Mouse (Mus musculus): Measurements from ENCODE around the gene Cd24a.

Gene Cd24a

DNA sequence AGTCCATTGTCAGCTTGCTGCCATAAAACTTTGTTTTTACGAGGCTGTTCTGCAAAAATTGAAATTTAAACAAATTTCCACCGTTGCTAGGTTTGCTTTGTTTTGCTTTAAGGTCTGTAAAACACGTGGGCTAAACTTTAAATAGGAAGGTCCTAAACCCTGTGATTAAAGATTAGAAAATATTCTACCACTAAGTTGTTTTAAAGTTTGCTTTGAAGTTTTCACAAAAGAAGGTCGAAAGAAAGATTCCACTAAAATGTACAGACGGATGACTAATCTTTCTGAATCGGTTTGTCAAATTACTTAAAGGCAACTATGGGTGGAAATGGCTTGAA is at the start of gene Cd24a:
TSS of gene Cd24a (plus strand) at position 288 of the 335 bp plus-strand sequence.
- no peak for DNase-seq (ENCODE audit: low spot score)

DNA sequence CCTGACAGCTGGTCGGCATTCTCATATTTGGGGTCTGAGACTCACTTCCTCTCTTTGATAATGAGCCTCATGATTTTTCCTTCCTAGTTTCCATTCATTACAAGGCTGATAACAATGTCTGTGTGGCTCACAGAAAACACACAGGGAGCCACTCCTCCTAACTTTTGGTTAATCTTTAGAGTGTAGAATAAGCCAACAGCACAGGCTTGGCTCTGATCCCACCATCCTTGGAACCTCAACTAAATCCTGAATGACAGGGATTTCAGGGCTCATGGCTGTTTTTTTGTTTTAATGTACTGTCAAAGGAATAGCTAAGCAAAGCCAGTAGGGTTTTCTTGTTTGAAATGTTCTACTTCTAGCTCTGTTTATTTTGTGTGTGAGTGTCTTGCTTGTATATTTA is 43.7 kb upstream of the Cd24a start:
- no peak for DNase-seq (ENCODE audit: low spot score)

DNA sequence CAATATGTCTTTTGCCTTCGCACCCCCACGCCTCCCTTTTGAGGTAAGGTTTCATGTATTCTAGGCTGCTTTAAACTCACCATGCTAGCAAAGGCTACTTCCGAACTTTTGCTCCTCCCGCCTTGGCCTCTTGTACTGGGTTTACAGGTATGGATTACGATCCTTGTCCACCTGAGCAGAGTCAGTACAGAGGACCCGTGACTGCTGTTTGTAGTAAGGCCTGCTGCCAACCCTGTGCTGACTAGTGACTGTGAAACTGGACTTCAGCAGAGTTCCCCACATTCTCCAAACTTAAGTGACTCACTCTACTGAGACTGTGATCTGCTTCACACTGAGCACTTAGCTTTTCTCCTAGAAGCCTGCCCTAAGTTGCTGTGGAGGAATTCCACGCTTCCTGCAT is 40.4 kb upstream of the Cd24a start:
- DNase-seq (ENCODE audit: low spot score), result no peak

DNA sequence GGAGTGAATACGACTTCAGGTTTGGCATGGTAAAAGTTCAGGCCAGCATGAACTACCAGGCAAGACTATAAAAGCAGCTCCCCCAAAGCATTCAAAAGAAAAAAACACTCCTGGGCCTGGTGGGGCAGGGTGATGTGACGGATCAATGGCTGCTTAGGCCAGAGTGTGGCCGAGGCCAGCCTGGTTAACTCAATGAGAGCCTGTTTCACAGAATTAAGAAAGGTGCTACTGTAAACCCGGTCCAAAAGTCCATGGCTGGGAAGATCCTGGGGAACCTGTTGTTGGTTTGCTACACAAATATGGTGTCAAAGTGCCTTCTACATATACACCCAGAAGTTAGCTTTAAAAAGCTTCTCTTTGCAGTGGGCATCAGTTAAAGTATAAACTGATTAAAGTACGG is 39.3 kb upstream of the Cd24a start:
- DNase-seq (ENCODE audit: low spot score), result no peak

DNA sequence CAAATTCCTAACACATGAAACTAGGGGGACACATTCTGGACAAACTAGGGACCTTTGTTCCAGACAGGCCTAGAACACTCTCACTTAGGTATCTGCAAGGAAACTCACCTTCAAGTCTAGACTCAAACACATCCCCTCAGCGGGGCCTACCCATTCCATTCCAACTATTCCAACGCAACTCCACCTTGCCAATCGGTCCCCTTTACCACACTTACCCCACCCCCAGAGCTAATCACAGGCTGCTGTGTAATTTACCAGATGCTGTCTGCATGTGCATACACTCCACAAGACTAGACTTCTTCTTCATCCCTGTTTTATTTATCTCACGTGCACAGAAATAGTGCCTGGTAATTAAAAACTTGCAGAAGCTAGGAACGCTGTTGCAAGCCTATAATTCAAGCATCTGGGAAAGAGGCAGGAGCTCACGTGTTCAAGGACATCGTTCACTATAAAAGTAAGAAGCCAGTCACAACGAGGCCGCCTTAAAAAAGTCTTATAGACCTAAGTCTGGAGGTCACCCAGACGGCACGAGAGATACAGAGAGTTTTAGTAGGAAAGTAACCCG is 38.3 kb upstream of the Cd24a start:
- DNase-seq (ENCODE audit: low spot score), result peak; percentile 13

DNA sequence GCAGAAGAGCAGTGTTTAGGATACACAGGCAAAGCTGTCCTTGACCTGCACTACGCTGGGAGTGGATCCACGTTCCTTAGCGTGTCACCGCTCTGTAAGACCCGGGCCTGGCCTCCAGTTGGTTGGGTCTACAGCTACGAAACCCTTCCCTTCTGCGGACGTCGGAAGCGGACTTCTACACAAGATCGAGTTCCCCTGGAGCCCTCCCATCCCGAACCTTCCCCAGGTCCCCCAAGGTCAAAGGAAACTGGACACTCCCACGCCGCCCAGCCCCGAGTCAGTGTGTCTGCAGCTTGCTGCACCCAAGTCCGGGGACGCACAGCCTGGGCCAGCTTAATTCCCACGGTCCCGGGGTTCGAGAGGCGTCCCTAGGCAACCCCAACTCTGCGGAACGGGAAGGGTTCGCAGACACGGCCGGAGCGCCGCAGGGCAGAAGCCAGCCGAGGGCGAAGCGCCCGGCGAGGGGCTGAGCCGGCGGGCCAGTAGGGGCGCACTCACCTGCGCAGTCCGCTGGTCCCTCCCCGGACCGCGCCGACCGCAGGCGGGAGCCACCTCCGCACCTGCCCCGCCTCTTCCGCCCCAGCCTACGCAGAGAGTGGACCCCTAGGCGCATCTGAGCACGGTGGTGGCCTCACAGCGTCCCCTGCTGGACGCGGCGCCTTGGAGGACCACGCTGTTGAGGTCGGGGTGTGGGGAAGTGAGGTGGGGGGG is 37.5 kb upstream of the Cd24a start, which contains the start of gene 1700021F05Rik:
TSS of gene 1700021F05Rik (minus strand) at position 553 of the 711 bp plus-strand sequence.
- peak; percentile 85 for DNase-seq (ENCODE audit: low spot score)

DNA sequence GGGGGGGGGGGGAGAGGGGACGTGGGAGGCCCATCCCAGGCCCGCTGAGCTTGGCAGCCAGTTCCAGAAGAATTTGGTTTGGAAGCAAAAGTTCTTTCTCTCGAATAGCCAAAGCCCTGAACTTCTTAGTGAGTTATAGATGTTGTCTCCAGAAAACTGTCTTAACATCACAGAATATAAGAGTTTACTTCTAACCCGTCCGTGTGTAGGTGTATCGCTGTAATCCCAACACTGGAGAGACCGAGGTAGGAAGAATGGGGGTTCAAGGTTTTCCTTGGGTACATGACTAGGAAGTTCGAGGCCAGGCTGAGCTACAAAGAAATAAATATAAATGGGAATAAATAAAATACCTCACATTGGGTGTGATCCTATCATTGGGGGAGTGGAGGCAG is 36.9 kb upstream of the Cd24a start:
- DNase-seq (ENCODE audit: low spot score), result no peak

DNA sequence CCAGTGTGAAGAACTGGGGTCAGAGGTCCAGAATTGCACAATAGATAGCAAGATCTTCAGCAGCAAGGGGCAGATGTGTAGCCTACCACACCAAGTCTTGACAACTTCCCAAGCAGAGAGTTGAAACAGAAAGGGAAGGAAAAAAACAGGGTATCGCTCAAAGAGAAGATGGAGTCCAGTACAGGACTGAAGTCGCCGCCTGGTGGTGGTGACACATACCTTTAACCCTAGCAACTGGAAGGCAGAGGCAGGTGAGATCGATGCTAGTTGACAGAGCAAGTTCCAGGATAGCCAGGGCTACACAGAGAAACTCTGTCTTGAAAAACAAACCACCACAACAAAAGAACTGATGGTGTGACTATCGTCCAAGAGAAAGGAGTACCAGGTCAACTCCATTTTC is 28.7 kb upstream of the Cd24a start:
- no peak for DNase-seq (ENCODE audit: low spot score)

DNA sequence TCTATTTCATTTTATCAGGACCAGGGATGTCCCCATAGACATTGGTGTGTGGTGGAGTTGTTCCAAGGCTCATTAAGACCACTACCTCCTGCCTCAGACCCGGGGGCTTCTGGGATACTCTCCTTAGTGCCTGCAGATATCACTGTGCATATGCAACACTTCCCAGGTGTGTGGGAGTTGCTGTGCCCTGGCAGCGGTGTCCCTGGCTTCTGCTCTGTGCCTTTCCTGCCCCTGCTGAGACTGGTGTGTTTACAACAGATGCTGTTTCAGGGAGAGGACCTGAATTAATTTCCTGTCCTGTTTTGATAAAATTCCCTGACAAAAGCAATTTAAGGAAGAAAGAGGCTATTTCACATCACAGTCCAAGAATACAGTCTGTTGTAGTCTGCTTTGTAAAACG is 27.2 kb upstream of the Cd24a start:
- DNase-seq (ENCODE audit: low spot score), result no peak

DNA sequence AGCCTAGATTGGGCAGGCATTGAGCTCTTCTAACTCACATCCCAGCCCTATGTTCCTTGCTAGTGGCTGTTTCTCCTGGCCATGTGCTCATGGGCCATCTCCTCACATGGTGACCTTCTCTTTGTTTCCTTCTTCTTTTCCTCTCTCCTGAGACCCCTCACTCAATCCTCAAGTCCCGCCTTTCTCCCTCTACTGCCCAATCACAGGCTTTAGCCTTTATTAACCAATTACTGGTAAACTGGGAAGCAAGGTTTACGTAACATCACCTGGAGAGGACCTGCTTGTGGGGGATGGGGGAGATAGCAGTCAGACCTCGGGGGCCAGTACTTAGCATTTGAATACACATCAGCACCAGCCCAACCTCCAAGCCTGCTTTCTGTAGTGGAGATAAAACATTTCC is 26.7 kb upstream of the Cd24a start:
- no peak for DNase-seq (ENCODE audit: low spot score)

DNA sequence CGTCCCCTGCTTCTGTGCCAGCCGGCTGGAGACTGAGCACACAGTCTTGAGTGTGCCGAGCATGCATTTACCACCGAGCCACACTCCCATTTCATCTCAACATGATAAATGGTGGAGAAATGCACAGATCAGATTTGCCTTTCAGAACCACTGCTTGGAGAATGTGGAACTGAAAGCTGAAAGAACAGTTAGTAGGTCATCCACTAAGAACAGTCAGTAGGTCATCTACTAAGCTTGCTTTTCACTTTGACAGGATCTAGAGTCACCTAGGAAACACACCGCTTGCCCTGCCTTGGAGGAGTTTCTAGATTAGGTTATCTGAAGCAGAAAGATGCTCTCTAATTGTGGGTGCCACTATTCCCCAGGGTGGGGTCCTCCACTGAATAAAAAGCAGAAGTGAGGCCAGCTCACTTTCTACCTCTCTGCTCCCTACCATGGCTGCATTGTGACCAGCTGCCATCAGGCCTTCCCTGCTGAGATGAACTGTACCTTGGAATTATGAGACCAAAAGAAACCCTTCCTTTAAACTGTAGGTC is 20.4 kb upstream of the Cd24a start:
- no peak for DNase-seq (ENCODE audit: low spot score)

DNA sequence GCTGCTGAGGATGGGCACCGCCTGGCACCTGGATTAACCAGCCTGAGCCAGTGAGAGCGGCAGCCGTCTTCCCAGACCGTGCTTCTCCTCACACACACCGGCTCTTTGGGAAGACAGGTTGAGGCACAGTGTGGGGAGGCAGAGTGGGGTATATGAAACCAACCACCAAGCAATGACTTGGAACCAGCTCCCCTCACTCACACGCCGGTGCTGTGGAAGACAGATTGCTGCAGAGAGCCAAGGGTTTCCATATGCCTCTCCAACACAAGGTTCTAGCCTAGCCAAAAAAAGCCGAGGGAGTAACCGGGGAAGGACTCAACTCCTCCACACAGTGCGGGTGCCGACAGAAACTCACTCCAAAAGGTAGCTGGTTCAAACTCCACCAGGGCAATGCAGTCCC is 18.8 kb upstream of the Cd24a start:
- no peak for DNase-seq (ENCODE audit: low spot score)

DNA sequence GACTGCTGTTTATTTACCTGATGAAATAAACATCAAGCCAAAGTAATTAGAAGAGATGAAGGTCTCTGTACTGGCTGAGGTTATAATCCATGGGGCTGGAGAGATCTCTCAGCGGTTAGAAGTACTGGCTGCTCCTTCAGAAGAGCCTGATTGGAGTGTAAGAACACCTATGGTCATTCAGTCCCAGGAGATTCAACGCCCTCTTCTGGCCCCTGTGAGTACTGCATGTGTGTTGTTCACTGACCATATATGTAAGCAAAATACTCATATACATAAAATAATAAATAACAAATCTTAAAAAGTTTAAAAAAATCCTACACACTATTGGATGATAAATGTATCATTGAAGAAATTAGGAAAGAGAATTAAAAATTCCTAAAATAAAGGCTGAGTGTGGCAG is 17.3 kb upstream of the Cd24a start:
- no peak for DNase-seq (ENCODE audit: low spot score)

DNA sequence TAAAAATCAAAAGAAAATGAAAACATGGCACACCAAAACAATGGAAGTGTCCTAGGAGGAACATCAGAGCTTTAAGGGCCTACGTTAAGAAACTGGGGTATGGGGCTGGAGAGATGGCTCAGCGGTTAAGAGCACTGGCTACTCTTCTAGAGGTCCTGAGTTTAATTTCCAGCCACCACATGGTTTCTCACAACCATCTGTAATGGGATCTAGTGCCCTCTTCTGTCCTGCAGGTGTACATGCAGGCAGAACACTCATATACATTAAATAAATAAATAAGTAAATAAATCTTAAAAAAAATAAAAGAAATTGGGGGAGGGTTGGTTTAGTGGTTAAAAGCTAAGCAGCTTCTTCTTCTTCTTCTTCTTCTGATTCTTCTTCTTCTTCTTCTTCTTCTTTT is 16.8 kb upstream of the Cd24a start:
- DNase-seq (ENCODE audit: low spot score), result no peak

DNA sequence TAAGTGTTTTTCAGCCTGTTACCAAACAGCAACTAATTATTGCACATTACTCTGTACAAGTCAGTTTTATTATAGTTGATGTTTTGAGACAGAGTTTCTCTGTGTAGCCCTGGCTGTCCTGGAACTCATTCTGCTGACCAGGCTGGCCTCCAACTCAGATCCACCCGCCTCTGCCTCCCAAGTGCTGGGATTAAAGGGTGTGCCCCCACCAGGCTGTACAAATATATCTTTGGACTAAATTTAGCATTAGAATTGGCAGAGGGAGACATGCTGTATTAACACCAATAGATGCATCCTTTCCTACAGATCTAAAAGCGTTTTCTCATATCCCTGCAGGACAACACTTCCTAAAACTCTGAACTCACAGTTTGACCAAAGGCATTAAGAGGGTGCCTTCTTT is 3.7 kb upstream of the Cd24a start:
- DNase-seq (ENCODE audit: low spot score), result no peak

DNA sequence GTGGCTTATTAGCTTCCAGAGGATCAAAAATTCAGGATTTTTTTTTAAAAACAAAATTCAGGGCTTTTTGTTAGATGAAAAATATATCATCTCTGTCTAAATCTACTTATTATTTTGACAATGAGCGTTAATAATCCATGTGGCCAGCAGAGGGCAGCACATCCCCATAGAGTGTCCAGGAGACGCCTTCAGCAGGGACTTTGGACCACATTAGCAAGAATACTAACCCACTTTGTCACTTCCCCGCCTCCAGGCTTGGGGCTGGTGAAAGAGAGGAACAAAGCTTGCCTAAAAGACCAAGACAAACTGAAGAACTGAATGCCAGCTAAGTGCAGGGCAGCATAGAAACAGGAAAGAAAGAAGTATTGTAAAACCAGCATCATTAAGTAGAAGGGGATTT is 3.1 kb upstream of the Cd24a start:
- peak; percentile 89 for DNase-seq (ENCODE audit: low spot score)

DNA sequence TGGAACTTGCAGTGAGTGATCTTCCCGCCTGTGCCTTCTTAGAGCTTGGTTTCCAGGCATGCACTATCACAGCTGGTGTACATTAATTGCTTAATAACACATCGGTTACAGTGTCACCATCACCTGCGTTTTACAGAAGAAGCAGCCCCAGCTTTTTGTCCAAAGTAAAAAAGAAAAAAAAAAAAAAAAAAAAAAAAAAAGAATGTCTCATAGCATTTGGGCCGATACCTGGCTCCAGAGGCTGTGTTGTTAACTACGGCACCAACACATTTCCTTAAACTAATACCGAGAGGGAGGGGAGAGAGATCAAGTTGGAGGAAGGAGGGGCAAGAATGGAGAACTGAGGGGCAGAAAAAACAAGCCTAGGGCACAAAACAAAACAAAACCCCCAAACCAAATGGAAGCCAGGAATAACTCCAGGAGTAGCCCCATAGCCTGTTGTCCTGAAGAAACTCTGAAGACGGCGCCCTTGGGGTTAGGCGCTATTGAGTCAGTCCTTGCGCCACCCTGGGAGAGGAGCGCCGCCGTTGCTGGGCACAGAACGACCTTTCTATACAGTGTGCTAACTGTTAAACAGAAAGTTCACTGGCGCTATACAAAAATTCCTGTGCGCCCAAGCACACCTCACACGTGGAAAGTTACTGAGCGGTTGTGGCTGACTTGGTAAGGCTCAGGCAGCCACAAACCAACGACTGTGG is 636 bp upstream of the Cd24a start:
- peak; percentile 67 for DNase-seq (ENCODE audit: low spot score)

DNA sequence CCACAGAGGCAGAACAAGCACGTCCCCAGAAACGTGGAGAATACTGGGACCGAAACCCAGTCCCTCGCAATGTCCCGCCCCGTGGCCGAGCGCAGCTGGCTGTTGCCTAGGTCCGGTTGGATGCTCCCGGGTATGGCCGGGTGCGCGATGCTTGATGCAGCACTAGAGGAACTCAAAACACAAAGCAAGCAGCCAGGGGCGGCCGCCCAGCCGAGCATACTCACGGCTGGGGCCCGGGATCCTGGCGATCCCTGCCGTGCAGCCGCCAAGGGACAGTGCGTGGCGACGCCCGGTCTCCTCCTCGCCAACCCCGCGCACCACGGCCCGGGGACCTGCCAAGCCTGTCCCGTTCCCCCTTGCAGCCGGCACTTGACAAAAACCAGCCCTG is 276 bp downstream of the Cd24a start:
- peak; percentile 64 for DNase-seq (ENCODE audit: low spot score)

DNA sequence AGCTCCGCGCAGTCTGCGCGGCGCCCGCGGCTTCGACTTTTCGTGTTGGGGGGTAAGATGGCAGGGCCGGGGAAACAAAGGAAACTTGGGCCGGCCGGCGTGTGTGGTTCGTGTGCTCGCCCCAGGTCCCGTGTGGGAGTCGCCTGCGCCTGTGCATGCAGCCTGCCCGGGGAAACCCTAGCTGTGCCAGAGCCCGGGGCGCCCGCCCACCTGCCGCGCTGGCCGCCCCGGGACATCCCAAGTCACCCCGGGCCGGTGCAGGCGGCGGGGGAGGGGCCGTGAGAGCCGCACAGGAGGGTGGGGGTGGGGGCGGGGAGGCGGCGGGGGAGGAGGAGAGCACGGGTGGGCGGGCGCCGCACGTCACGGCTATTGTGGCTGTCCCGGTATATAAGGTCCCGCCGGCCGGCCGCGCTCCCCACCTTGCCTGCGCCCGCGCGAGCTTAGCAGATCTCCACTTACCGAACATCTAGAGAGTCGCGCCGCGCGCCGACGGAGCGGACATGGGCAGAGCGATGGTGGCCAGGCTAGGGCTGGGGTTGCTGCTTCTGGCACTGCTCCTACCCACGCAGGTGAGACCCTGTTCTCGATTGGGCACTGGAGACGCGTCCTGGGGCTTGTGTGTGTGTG is 783 bp downstream of the Cd24a start:
- DNase-seq (ENCODE audit: low spot score), result peak; percentile 85

DNA sequence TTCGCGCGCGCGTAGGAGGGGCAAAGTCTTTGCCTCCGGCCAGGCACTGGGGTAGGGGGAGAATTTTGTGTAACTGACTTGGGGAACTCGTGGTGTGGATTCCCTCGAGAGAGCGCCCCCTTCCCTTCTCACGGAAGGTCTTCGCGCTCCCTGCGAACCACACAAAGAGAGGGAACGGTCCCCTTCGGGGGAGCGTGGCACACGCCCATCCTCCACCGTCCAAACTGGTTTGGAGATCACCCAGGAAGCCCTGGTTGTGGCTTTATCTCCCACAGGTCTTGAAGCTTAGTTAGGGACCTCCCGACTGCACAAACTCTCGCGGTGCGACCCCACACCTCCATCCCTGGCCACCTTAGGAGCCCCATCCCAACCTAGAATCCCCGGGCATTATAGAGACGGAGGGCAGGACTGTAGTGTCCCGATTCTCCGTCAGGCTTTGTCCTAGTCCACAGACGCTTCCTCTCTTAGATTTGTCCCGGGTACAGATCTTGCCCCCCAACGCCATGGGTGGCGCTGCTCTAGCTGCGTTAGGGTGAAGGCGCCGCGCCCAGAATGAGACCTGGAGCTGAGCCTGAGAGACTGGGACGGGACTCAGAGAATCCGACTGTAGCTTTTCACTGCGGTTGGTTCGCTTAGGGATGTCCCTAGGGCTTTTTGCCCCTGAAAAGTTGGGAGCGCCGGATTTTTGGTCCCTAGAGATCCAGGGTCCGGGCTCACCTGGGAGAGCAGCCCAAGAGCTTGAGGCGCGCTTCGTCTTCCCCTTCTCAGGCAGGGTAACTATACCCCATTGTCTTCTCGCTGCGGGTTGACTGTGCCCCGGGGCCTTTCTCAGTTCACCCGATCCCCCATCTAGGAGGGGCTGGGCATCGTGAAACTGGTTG is 1.5 kb downstream of the Cd24a start:
- DNase-seq (ENCODE audit: low spot score), result peak; percentile 61

DNA sequence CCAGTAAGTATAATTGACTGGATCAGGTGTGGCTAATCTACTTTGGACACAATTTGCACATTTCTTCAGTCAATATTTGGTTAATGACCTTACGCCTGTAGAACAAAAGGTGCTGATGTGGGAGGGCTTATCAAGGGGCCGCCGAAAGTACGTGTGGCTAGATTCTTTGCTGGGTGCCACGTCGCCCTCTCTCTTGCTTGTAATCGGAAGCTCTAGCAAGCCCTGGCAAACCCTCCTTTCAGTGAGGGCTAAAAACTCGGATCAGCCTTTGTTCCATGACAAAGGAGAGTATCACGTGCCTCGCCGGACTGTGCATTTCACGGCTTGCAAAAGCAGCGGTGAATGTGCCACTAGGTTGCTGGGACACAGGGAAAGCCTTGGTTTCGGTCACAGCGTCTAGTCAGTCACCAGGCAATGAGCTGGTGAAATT is 2.6 kb downstream of the Cd24a start:
- no peak for DNase-seq (ENCODE audit: low spot score)

DNA sequence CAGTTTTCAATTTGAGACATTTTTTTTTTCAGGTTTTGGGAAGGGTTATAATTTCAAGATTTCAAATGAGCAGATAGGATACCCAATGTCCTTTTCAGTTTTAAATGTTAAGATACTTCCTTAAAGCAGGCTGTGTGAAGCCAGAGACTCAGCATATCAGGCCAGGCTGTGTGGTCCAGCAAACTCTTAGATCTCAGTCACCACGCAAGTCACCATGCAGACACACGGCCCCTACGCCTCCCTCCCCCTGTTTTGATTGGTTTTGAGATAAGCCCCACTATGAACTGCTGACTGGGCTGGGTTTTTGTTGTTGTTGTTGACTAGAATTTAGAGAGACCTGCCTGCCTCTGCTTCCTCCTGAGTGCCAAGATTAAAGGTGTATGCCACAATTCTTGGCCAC is 3.2 kb downstream of the Cd24a start:
- no peak for DNase-seq (ENCODE audit: low spot score)
